Mouse (Mus musculus): ENCODE data around the gene Clcn5. TPM values are rescaled to one million over a fixed set of nuclear protein-coding genes. Genes with fewer than 3 reads are reported as not detected.
A peak's percentile ranks its signal among the peaks of the same experiment; 100 is the strongest.

Clcn5 gene
- polyA plus RNA-seq, 1 experiment from 2014 or later = 10.4 TPM

DNA sequence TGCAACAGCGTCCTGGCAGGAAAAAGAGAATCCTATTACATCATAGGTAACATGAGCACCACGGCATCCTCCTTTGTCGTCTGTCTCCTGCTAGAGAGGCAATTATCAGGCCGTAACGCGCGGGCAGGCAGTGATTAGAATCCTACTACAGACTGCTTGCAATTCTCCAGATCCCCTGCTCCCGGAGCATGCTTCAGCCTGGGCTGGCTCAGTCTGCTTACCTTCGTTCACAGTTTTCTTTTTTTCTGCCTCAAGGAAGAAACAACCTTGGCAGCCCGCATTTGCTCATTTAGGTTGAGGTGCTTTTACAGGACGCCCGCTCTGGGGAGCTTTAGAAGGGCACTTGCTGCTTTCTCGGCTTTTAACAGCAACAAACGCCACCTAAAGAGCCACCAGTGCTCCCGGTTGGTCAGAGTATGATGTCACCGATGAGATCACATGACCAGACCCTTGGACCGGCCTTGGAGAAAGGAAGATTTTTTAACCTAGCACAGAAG lies 130.8 kb downstream of the Clcn5 start:
- Histone ChIP-seq H3K27ac (peak overlapping the region; percentile 78), H3K9me3 (no peaks in the 10 kb centered on the region), H3K27me3 (replicated peaks) (no peaks in the 10 kb centered on the region), H3K9ac (peak overlapping the region; percentile 25; the same call in 1 of the 2 replicates), H3K4me1 (no peaks in the 10 kb centered on the region), H3K4me3 (replicated peaks) (peak overlapping the region; percentile 37), H3K4me2 (peak overlapping the region; percentile 53), H3K36me3 (no peaks in the 10 kb centered on the region)
- 15% methylated on average over 17 of the region's 17 CpGs for WGBS
- ATAC-seq (ENCODE audit: insufficient read depth, low FRiP score, low read depth) = peak; percentile 72

- peak overlapping the region; percentile 37 for H3K4me3 ChIP-seq (replicated peaks)
- no peaks in the 10 kb centered on the region for H3K4me1 ChIP-seq
- H3K9me3 ChIP-seq = no peaks in the 10 kb centered on the region
- peak overlapping the region; percentile 78 for H3K27ac ChIP-seq
- H3K27me3 ChIP-seq (replicated peaks) = no peaks in the 10 kb centered on the region
- no peak overlapping the region for H3K9ac ChIP-seq
- no peaks in the 10 kb centered on the region for H3K36me3 ChIP-seq
- 29% methylated on average over 10 of the region's 10 CpGs for WGBS
- peak overlapping the region; percentile 53 for H3K4me2 ChIP-seq
- ATAC-seq (ENCODE audit: insufficient read depth, low FRiP score, low read depth) = peak; percentile 76; the same call in 1 of the 2 replicates
Measured at GRCm38 (mm10) chrX:7187455-7188310, 131.5 kb downstream of the Clcn5 start.

DNA sequence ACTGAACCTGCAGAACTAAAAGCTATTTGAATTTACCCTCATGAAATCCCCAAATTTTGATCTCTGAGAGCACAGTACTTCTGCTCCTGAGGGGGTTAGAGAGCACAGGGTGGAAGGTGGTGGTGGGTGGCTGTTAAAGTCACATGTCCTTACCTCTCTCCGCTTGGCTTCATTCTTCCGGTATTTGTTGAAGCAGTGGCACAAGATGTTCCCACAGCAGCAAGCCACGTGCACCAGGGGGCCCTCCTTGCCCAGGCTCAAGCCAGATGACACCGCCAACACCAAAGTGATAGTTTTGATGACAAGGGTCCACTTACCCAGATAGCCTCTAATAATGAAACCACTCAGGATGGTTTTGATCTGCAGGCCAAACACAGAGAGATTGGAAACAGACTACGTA lies 149.0 kb downstream of the Clcn5 start:
- no peak overlapping the region for H3K4me3 ChIP-seq (replicated peaks)
- no peak overlapping the region for H3K9ac ChIP-seq
- WGBS = 84% methylated on average over 5 of the region's 5 CpGs
- H3K36me3 ChIP-seq = no peaks in the 10 kb centered on the region
- H3K9me3 ChIP-seq = no peaks in the 10 kb centered on the region
- H3K27me3 ChIP-seq (replicated peaks) = no peaks in the 10 kb centered on the region
- ATAC-seq (ENCODE audit: insufficient read depth, low FRiP score, low read depth) = no peak
- H3K27ac ChIP-seq = no peak overlapping the region
- no peak overlapping the region for H3K4me2 ChIP-seq
- no peaks in the 10 kb centered on the region for H3K4me1 ChIP-seq

GRCm38 (mm10) chrX:7168799-7169198 lies 150.4 kb downstream of the Clcn5 start:
- no peak for ATAC-seq (ENCODE audit: insufficient read depth, low FRiP score, low read depth)
- Histone ChIP-seq H3K27me3 (replicated peaks) (no peaks in the 10 kb centered on the region), H3K4me2 (no peak overlapping the region), H3K27ac (no peak overlapping the region), H3K36me3 (no peaks in the 10 kb centered on the region), H3K9ac (no peak overlapping the region), H3K4me3 (replicated peaks) (no peak overlapping the region), H3K9me3 (no peaks in the 10 kb centered on the region), H3K4me1 (no peaks in the 10 kb centered on the region)
- WGBS = 58% methylated on average over 5 of the region's 5 CpGs

DNA sequence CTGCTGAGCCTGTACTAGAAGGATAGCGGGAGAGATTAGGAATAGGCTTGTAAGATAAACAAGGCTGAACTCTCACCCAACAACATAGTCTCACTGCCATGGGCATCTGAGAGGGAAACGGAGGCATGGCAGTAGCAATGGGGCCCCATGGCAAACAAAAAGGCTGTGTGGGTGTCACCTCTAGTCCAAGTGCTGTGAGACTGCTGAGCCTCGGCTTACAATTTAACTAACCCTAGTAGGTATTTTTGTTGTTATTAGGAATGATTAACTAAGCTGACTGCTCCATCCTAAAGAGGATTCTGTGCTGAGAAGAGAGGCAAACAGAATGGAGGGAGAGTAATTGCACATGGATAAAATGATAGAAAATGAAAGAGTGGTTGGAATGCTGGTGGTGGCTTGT lies 161.2 kb downstream of the Clcn5 start:
- H3K27me3 ChIP-seq (replicated peaks) = no peaks in the 10 kb centered on the region
- H3K36me3 ChIP-seq = no peaks in the 10 kb centered on the region
- H3K9ac ChIP-seq = no peak overlapping the region
- H3K4me3 ChIP-seq (replicated peaks) = no peak overlapping the region
- no peaks in the 10 kb centered on the region for H3K9me3 ChIP-seq
- no peaks in the 10 kb centered on the region for H3K4me1 ChIP-seq
- H3K4me2 ChIP-seq = no peak overlapping the region
- 71% methylated on average over 3 of the region's 3 CpGs for WGBS
- no peak for ATAC-seq (ENCODE audit: insufficient read depth, low FRiP score, low read depth)
- H3K27ac ChIP-seq = no peak overlapping the region

GRCm38 (mm10) chrX:7156026-7156732 lies 163.0 kb downstream of the Clcn5 start:
- no peaks in the 10 kb centered on the region for H3K36me3 ChIP-seq
- no peak overlapping the region for H3K27ac ChIP-seq
- no peaks in the 10 kb centered on the region for H3K27me3 ChIP-seq (replicated peaks)
- H3K4me1 ChIP-seq = no peaks in the 10 kb centered on the region
- no peak overlapping the region for H3K9ac ChIP-seq
- H3K4me3 ChIP-seq (replicated peaks) = no peak overlapping the region
- no peaks in the 10 kb centered on the region for H3K9me3 ChIP-seq
- H3K4me2 ChIP-seq = no peak overlapping the region
- 68% methylated on average over 6 of the region's 6 CpGs for WGBS
- no peak for ATAC-seq (ENCODE audit: insufficient read depth, low FRiP score, low read depth)

DNA sequence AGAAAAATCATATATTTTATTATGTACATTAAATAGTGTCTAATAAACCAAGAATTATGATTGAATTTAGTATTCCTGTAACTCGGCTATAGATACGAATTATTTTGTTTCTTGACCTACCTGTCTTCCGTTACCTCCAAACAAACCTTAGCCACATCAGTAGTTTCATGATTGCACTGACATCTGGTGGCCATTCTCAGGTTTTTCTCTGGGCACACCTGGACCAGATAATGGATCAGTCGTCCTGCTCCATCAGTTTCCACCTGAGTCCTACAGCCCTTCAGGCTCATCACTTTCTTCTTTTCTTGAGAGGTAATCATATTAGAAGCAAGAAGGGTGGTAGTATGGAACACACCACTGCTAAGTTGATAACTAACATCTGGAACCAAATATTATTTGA lies 169.0 kb downstream of the Clcn5 start:
- no peaks in the 10 kb centered on the region for H3K9me3 ChIP-seq
- H3K4me1 ChIP-seq = no peaks in the 10 kb centered on the region
- H3K27ac ChIP-seq = no peak overlapping the region
- H3K36me3 ChIP-seq = no peaks in the 10 kb centered on the region
- ATAC-seq (ENCODE audit: insufficient read depth, low FRiP score, low read depth) = no peak
- no peak overlapping the region for H3K4me2 ChIP-seq
- H3K9ac ChIP-seq = no peak overlapping the region
- H3K27me3 ChIP-seq (replicated peaks) = no peaks in the 10 kb centered on the region
- WGBS = 67% methylated on average over 4 of the region's 4 CpGs
- H3K4me3 ChIP-seq (replicated peaks) = no peak overlapping the region

GRCm38 (mm10) chrX:7146156-7146555 lies 173.0 kb downstream of the Clcn5 start:
- WGBS = 42% methylated on average over 7 of the region's 7 CpGs
- no peak for ATAC-seq (ENCODE audit: insufficient read depth, low FRiP score, low read depth)
- Histone ChIP-seq H3K27ac (no peak overlapping the region), H3K4me3 (replicated peaks) (no peak overlapping the region), H3K4me2 (no peak overlapping the region), H3K4me1 (no peaks in the 10 kb centered on the region), H3K9me3 (no peaks in the 10 kb centered on the region), H3K27me3 (replicated peaks) (no peaks in the 10 kb centered on the region), H3K36me3 (no peaks in the 10 kb centered on the region), H3K9ac (no peak overlapping the region)

GRCm38 (mm10) chrX:7121618-7122280 lies 197.4 kb downstream of the Clcn5 start:
- Histone ChIP-seq H3K9me3 (no peaks in the 10 kb centered on the region), H3K9ac (no peak overlapping the region), H3K27me3 (replicated peaks) (no peaks in the 10 kb centered on the region), H3K27ac (no peak overlapping the region), H3K36me3 (no peaks in the 10 kb centered on the region), H3K4me1 (no peaks in the 10 kb centered on the region), H3K4me3 (replicated peaks) (no peak overlapping the region), H3K4me2 (no peak overlapping the region)
- WGBS = 59% methylated on average over 4 of the region's 4 CpGs
- no peak for ATAC-seq (ENCODE audit: insufficient read depth, low FRiP score, low read depth)

DNA sequence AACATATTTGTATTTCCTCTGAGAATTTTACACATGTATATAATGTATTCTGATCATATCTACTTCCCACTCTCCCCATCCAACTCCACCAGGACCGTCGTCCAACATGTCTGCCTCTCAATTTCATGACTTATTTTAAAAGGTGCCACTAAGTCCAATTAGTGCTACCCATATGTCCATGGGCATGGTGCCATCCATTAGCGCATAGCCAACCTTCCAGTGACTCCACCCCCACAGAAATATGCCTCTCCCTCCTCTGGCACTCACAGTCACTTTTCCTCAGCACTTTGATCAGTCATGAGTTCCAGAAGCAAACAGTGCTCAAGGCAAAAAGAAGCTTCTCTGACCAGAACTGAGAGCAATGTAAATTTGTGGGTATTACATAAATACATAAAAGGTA lies 204.3 kb downstream of the Clcn5 start:
- no peak overlapping the region for H3K4me2 ChIP-seq
- no peaks in the 10 kb centered on the region for H3K9me3 ChIP-seq
- no peak for ATAC-seq (ENCODE audit: insufficient read depth, low FRiP score, low read depth)
- no peak overlapping the region for H3K9ac ChIP-seq
- no peak overlapping the region for H3K27ac ChIP-seq
- H3K4me1 ChIP-seq = no peaks in the 10 kb centered on the region
- H3K27me3 ChIP-seq (replicated peaks) = no peaks in the 10 kb centered on the region
- H3K36me3 ChIP-seq = no peaks in the 10 kb centered on the region
- no peak overlapping the region for H3K4me3 ChIP-seq (replicated peaks)
- WGBS = 86% methylated on average over 3 of the region's 3 CpGs
